In genomic region chr1:159234496-159234895, GRCm38 (mm10) we compare ENCODE assay signal across 7 mouse cellular contexts. TPM values are rescaled to one million over a fixed set of nuclear protein-coding genes. Genes with fewer than 3 reads are reported as not detected.
DNase-seq lines count a peak whose midpoint lies in the region; ATAC-seq and TF ChIP-seq lines count a peak whose summit lies in the region.

No protein-coding gene starts in this region.

- H3K79me2 ChIP-seq in myocyte (ENCODE audit: control insufficient read depth, insufficient read depth) = peaks cover 70% of the 10 kb centered on the region

- H3K9me3 ChIP-seq in lung, postnatal 0 days (ENCODE audit: low read length) = no peaks in the 10 kb centered on the region
- no peaks in the 10 kb centered on the region for H3K9me3 ChIP-seq in hindbrain, embryonic 11.5 days (ENCODE audit: control insufficient read depth, low read length)

- H3K4me3 ChIP-seq in lung, postnatal 0 days (ENCODE audit: low read depth, low read length) = no peak overlapping the region
- no peak overlapping the region for H3K4me3 ChIP-seq in hindbrain, embryonic 11.5 days (ENCODE audit: low read depth, low read length)
- H3K4me3 ChIP-seq in myocyte = no peak overlapping the region

- H3ac ChIP-seq in myocyte (ENCODE audit: control insufficient read depth, insufficient read length) = no peak overlapping the region

- TF ChIP-seq EP300 in lung, postnatal 0 days (IDR thresholded peaks at IDR 0.05) = no peak

- ATAC-seq in lung, postnatal 0 days = no peak
- no peak for ATAC-seq in hindbrain, embryonic 11.5 days (ENCODE audit: low FRiP score)

- no peak for TF ChIP-seq CTCF in lung, postnatal 0 days (IDR thresholded peaks at IDR 0.05)

- peak; percentile 32 for DNase-seq in lung, postnatal 0 days (ENCODE audit: low spot score)
- no peak for DNase-seq in lung, postnatal 10 days
- DNase-seq in c-Kit-positive CD71-positive TER-119-negative erythroid progenitor cells, embryonic 14.5 days (ENCODE audit: low read depth) = peak; percentile 50
- DNase-seq in hindbrain, embryonic 11.5 days (ENCODE audit: low spot score) = no peak
- DNase-seq in urinary bladder, adult 2 months (ENCODE audit: low spot score) = no peak
- no peak for DNase-seq in yolk sac, embryonic 10.5 days (ENCODE audit: low spot score)

- no peak overlapping the region for H3K9ac ChIP-seq in lung, postnatal 0 days (replicated peaks; ENCODE audit: low read depth)
- H3K9ac ChIP-seq in hindbrain, embryonic 11.5 days (ENCODE audit: low read depth, low read length) = no peak overlapping the region

- TF ChIP-seq POLR2A in myocyte (IDR thresholded peaks at IDR 0.05; ENCODE audit: insufficient read length, low read depth) = no peak

- no peaks in the 10 kb centered on the region for H3K36me3 ChIP-seq in lung, postnatal 0 days (ENCODE audit: insufficient read depth, low read length)
- H3K36me3 ChIP-seq in hindbrain, embryonic 11.5 days (ENCODE audit: control insufficient read depth, insufficient read depth, low read length) = no peaks in the 10 kb centered on the region
- H3K36me3 ChIP-seq in myocyte (ENCODE audit: control insufficient read depth, insufficient read depth) = peaks cover 2% of the 10 kb centered on the region

- H3K27me3 ChIP-seq in lung, postnatal 0 days (replicated peaks; ENCODE audit: insufficient read depth, low read length) = no peaks in the 10 kb centered on the region
- no peaks in the 10 kb centered on the region for H3K27me3 ChIP-seq in hindbrain, embryonic 11.5 days (ENCODE audit: control insufficient read depth, insufficient read depth, low read length)
- H3K27me3 ChIP-seq in myocyte (ENCODE audit: control insufficient read depth, insufficient read depth, insufficient read length) = no peaks in the 10 kb centered on the region

- peaks cover 10% of the 10 kb centered on the region; the same call in 1 of the 2 replicates for H3K4me1 ChIP-seq in lung, postnatal 0 days (ENCODE audit: insufficient read depth, low read depth, low read length)
- H3K4me1 ChIP-seq in hindbrain, embryonic 11.5 days (replicated peaks; ENCODE audit: control insufficient read depth, insufficient read depth, low read length) = peaks cover 2% of the 10 kb centered on the region; the same call in 1 of the 2 replicates

- H3K4me2 ChIP-seq in lung, postnatal 0 days (replicated peaks; ENCODE audit: low read depth, low read length) = 0 out of 2 replicates have a peak overlapping the region, but pooled peaks have one; percentile 72
- H3K4me2 ChIP-seq in hindbrain, embryonic 11.5 days (replicated peaks; ENCODE audit: low read depth, low read length) = peak overlapping the region; percentile 11
- peak overlapping the region; percentile 82 for H3K4me2 ChIP-seq in myocyte (ENCODE audit: low read depth)

- H3K27ac ChIP-seq in lung, postnatal 0 days (ENCODE audit: low read length) = no peak overlapping the region
- no peak overlapping the region for H3K27ac ChIP-seq in hindbrain, embryonic 11.5 days (ENCODE audit: low read depth, low read length)

- 57% methylated on average over 2 of the region's 2 CpGs for WGBS in lung, postnatal 0 days
- 74% methylated on average over 2 of the region's 2 CpGs for WGBS in hindbrain, embryonic 11.5 days

TF ChIP-seq in myocyte, 11 proteins besides CTCF, POLR2A, EP300 and RAD21:
- TF ChIP-seq REST (IDR thresholded peaks at IDR 0.05; ENCODE audit: insufficient read depth, insufficient read length) (no peak), TCF3 (IDR thresholded peaks at IDR 0.05; ENCODE audit: insufficient read length, low read depth) (no peak), CEBPB (IDR thresholded peaks at IDR 0.05; ENCODE audit: insufficient read depth, poor library complexity, severe bottlenecking) (no peak), MAX (IDR thresholded peaks at IDR 0.05; ENCODE audit: low read depth) (no peak), MYOG (IDR thresholded peaks at IDR 0.05; ENCODE audit: control insufficient read depth in 1 of 3, insufficient read depth in 1 of 3, insufficient read length in 2 of 3, low read depth in 2 of 3) (no peak), POLR2AphosphoS2 (IDR thresholded peaks at IDR 0.05; ENCODE audit: insufficient read length, low read depth) (no peak), USF1 (IDR thresholded peaks at IDR 0.05; ENCODE audit: low read depth) (no peak)

RNA-seq across cellular contexts. Expression of gene Cop1, which starts 2.4 kb away (rescaled TPM):
- polyA plus RNA-seq in lung, postnatal 0 days (2015; fragmentation: Nextera tagmentation; extraction: Ambion mirVana) = 49.1 and 70.1 TPM in 2 replicates
- polyA plus RNA-seq in hindbrain, embryonic 11.5 days (2014; fragmentation: Nextera tagmentation; extraction: Ambion mirVana) = 56.4 and 125 TPM in 2 replicates
- polyA plus RNA-seq in myocyte (2012; fragmentation: generic; extraction: Trizol) = 63.6 TPM
- 88.1 and 96.7 TPM in 2 replicates for polyA plus RNA-seq in urinary bladder, adult 2 months (2012; rRNA removed)

Comparison
In these comparisons a context has a peak if more than half of its experiments do, and no peak if none do; other contexts are left out.
1. DNase-seq: peak in lung, postnatal 0 days (single experiment) and c-Kit-positive CD71-positive TER-119-negative erythroid progenitor cells, embryonic 14.5 days (single experiment); none in lung, postnatal 10 days (single experiment), hindbrain, embryonic 11.5 days (single experiment), urinary bladder, adult 2 months (single experiment) and yolk sac, embryonic 10.5 days (single experiment).
2. H3K4me2 ChIP-seq: peak in every context shown above with its lines; median percentile 82 in myocyte; 72 in lung, postnatal 0 days; 11 in hindbrain, embryonic 11.5 days.